Comparison of ENCODE assay signal across 9 mouse cellular contexts in the genomic region with DNA sequence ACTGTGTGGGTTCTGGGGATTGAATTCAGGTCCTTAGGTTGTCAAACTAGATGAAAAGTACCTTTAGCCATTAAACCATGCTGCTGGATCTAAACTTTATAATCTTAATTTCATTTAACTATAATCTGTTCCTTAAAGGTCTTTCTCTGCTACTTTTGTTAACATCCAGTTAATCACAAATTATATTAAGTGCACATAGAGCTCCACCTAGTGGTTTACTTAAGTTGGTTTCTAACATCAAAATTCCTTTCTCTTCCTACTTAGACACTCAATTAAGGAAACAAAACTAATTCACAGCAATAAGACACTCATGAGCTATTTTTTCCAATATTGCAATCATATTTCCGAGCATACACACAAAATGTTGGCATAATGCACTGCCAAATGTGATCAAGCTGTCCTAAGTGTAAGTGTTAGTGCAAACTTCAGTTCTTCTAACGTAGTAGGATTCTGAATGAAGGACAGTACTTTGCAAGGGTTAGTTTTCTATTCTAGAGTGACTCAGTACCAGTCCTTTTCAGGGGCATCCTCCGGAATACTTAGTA. TPM values are rescaled to one million over a fixed set of nuclear protein-coding genes. Genes with fewer than 3 reads are reported as not detected.
DNase-seq lines count a peak whose midpoint lies in the region; ATAC-seq and TF ChIP-seq lines count a peak whose summit lies in the region.
"Had no signal": no experiment of that assay in that cellular context is flagged by ENCODE, and none has a peak within 500 bp of the region (broad histone marks: within the 10 kb centered on the region; RNA-seq: fewer than 3 reads in every experiment).

No protein-coding gene starts in this region.

- H3K4me3 ChIP-seq in limb, embryonic 14.5 days (replicated peaks; ENCODE audit: low read length): no peak overlapping the region
- no peak overlapping the region for H3K4me3 ChIP-seq in limb, embryonic 10.5 days
- H3K4me3 ChIP-seq: kidney, embryonic 15.5 days; lung, embryonic 15.5 days had no signal

- no peak overlapping the region for H3K9ac ChIP-seq in limb, embryonic 14.5 days (ENCODE audit: low read depth, low read length, severe bottlenecking)
- H3K9ac ChIP-seq: kidney, embryonic 15.5 days; lung, embryonic 15.5 days had no signal

- H3K4me1 ChIP-seq in limb, embryonic 14.5 days (ENCODE audit: control insufficient read depth, insufficient read depth, low read length): no peaks in the 10 kb centered on the region
- H3K4me1 ChIP-seq in limb, embryonic 10.5 days: no peaks in the 10 kb centered on the region
- H3K4me1 ChIP-seq: kidney, embryonic 15.5 days; lung, embryonic 15.5 days had no signal

- no peaks in the 10 kb centered on the region for H3K27me3 ChIP-seq in limb, embryonic 14.5 days (ENCODE audit: control insufficient read depth, insufficient read depth, low read length)
- no peaks in the 10 kb centered on the region for H3K27me3 ChIP-seq in limb, embryonic 10.5 days (ENCODE audit: low read depth, poor library complexity, severe bottlenecking)
- H3K27me3 ChIP-seq: kidney, embryonic 15.5 days; lung, embryonic 15.5 days had no signal

- peak; percentile 81 for DNase-seq in limb, embryonic 14.5 days (ENCODE audit: low spot score)
- DNase-seq in limb, embryonic 10.5 days (ENCODE audit: low spot score): no peak
- DNase-seq in ES-CJ7 (ENCODE audit: low read depth, low spot score): peak; percentile 19
- DNase-seq in brain, adult 2 months (ENCODE audit: low read depth, low spot score): peak; percentile 30
- DNase-seq in thymus, postnatal 36 days: no peak
- no peak for DNase-seq in gastrocnemius, postnatal 25 days

- no peak for ATAC-seq in limb, embryonic 14.5 days (ENCODE audit: low FRiP score, low read depth)
- ATAC-seq in megakaryocyte progenitor cell, adult 5-6 weeks (replicated peaks; ENCODE audit: poor library complexity): peak; percentile 49

- no peak for TF ChIP-seq POLR2A in limb, embryonic 14.5 days (IDR thresholded peaks at IDR 0.05; ENCODE audit: borderline replicate concordance, extremely low read depth, insufficient read depth, insufficient read length)

- no peak overlapping the region for H3K27ac ChIP-seq in limb, embryonic 14.5 days (replicated peaks; ENCODE audit: low read depth, low read length)
- H3K27ac ChIP-seq in limb, embryonic 10.5 days: no peak overlapping the region
- H3K27ac ChIP-seq: kidney, embryonic 15.5 days; lung, embryonic 15.5 days had no signal

- H3K9me3 ChIP-seq in limb, embryonic 14.5 days (ENCODE audit: control insufficient read depth, low read length): no peaks in the 10 kb centered on the region
- H3K9me3 ChIP-seq in limb, embryonic 10.5 days (replicated peaks): no peaks in the 10 kb centered on the region
- H3K9me3 ChIP-seq: kidney, embryonic 15.5 days; lung, embryonic 15.5 days had no signal

- H3K36me3 ChIP-seq in limb, embryonic 14.5 days (ENCODE audit: control insufficient read depth, insufficient read depth, low read length): peaks cover 52% of the 10 kb centered on the region
- peaks cover 90% of the 10 kb centered on the region for H3K36me3 ChIP-seq in limb, embryonic 10.5 days

- WGBS in limb, embryonic 14.5 days: 85% methylated on average over 3 of the region's 3 CpGs
- 85% methylated on average over 3 of the region's 3 CpGs for WGBS in limb, embryonic 10.5 days

- no peak overlapping the region for H3K4me2 ChIP-seq in limb, embryonic 14.5 days (replicated peaks; ENCODE audit: low read depth, low read length, severe bottlenecking)
- H3K4me2 ChIP-seq: kidney, embryonic 15.5 days; lung, embryonic 15.5 days had no signal

RNA-seq across cellular contexts. Expression of gene Gm17374, which starts 7.4 kb away (rescaled TPM):
- not detected in 2 replicates for polyA plus RNA-seq in limb, embryonic 14.5 days (2012; rRNA removed)
- not detected in 2 replicates for polyA plus RNA-seq in limb, embryonic 14.5 days (2014; fragmentation: Nextera tagmentation; extraction: Ambion mirVana)
- polyA plus RNA-seq in limb, embryonic 10.5 days (2016; fragmentation: Nextera tagmentation; extraction: Ambion mirVana): not detected in 2 replicates
- not detected in 2 replicates for total RNA-seq in megakaryocyte progenitor cell, adult 5-6 weeks (2015)
- total RNA-seq in megakaryocyte progenitor cell, adult 5-6 weeks (2017): not detected in 2 replicates
- not detected for total RNA-seq in gastrocnemius, postnatal 25 days (2021)
- polyA plus RNA-seq: kidney, embryonic 15.5 days; lung, embryonic 15.5 days had no signal

RNA-seq across cellular contexts. Expression of gene Esf1, which starts 11.1 kb away (rescaled TPM):
- polyA plus RNA-seq in limb, embryonic 14.5 days (2012; rRNA removed): 10.3 and 12.9 TPM in 2 replicates
- polyA plus RNA-seq in limb, embryonic 14.5 days (2014; fragmentation: Nextera tagmentation; extraction: Ambion mirVana): 20.3 and 20.5 TPM in 2 replicates
- 27.8 and 28.9 TPM in 2 replicates for polyA plus RNA-seq in limb, embryonic 10.5 days (2016; fragmentation: Nextera tagmentation; extraction: Ambion mirVana)
- 42.8 and 43.7 TPM in 2 replicates for total RNA-seq in megakaryocyte progenitor cell, adult 5-6 weeks (2015)
- total RNA-seq in megakaryocyte progenitor cell, adult 5-6 weeks (2017): 46.9 and 69.0 TPM in 2 replicates
- 10 to 100 TPM; 10.8 to 11.7 TPM for total RNA-seq in gastrocnemius, postnatal 25 days (2021)

RNA-seq across cellular contexts. Expression of gene Ndufaf5, which starts 11.2 kb away (rescaled TPM):
- 13.3 and 18.9 TPM in 2 replicates for polyA plus RNA-seq in limb, embryonic 14.5 days (2012; rRNA removed)
- polyA plus RNA-seq in limb, embryonic 14.5 days (2014; fragmentation: Nextera tagmentation; extraction: Ambion mirVana): 26.5 and 26.9 TPM in 2 replicates
- polyA plus RNA-seq in limb, embryonic 10.5 days (2016; fragmentation: Nextera tagmentation; extraction: Ambion mirVana): 26.8 and 31.5 TPM in 2 replicates
- total RNA-seq in megakaryocyte progenitor cell, adult 5-6 weeks (2015): 12.0 and 21.1 TPM in 2 replicates
- 20.9 and 28.1 TPM in 2 replicates for total RNA-seq in megakaryocyte progenitor cell, adult 5-6 weeks (2017)
- total RNA-seq in gastrocnemius, postnatal 25 days (2021): 10 to 100 TPM; 37.5 to 41.7 TPM

Comparison
In these comparisons a context has a peak if more than half of its experiments do, and no peak if none do; other contexts are left out.
1. DNase-seq: peak in limb, embryonic 14.5 days (single experiment), ES-CJ7 (single experiment) and brain, adult 2 months (single experiment); none in limb, embryonic 10.5 days (single experiment), thymus, postnatal 36 days (0 of 2) and gastrocnemius, postnatal 25 days (single experiment).